Mouse (Mus musculus) limb, embryonic 10.5 days (tissue): ENCODE data around the gene Gm15091. TPM values are rescaled to one million over a fixed set of nuclear protein-coding genes. Genes with fewer than 3 reads are reported as not detected.
"Not testable (repeated sequence)": the region's sequence is repeated elsewhere in the genome, so short reads cannot be mapped to it uniquely, and the experiment has no call there.

ENCODE experiments used
- DNase-seq: peaks from one replicate; pipeline ENCODE4 v3.0.0-alpha.2; 2017; ENCODE audit warnings: low spot score
- H3K27ac ChIP-seq: fragments of 300-500 bp; sonication (generic); 2 replicates; pipeline ENCODE4 v1.5.1; 2016; ENCODE audit warnings: mild to moderate bottlenecking
- H3K27me3 ChIP-seq: fragments of 300-500 bp; sonication (generic); 2 replicates; pipeline ENCODE4 v1.6.1; 2016; ENCODE audit warnings: low read depth, mild to moderate bottlenecking; ENCODE audit not compliant: poor library complexity, severe bottlenecking
- H3K36me3 ChIP-seq: fragments of 300-500 bp; sonication (generic); 2 replicates; pipeline ENCODE4 v1.6.1; 2016; ENCODE audit warnings: mild to moderate bottlenecking, moderate library complexity
- H3K4me1 ChIP-seq: fragments of 300-500 bp; sonication (generic); 2 replicates; pipeline ENCODE4 v1.6.1; 2016
- H3K4me3 ChIP-seq: fragments of 300-500 bp; sonication (generic); 2 replicates; pipeline ENCODE4 v1.5.1; 2016; ENCODE audit warnings: mild to moderate bottlenecking, moderate library complexity
- H3K9me3 ChIP-seq: fragments of 300-500 bp; sonication (generic); replicated peaks from 2 replicates; pipeline ENCODE4 v1.6.1; 2016; ENCODE audit warnings: mild to moderate bottlenecking
- WGBS: fragments of 180-500 bp; shearing (Covaris S2); methylation state at CpG from one replicate; pipeline ENCODE4 v1.1.7; 2016; 5-methylcytosine and 5-hydroxymethylcytosine counted together
- polyA plus RNA-seq: library from polyadenylated mRNA; unstranded; fragments of >200 nt; fragmentation: Nextera tagmentation; extraction: Ambion mirVana; gene quantifications from 2 replicates; pipeline ENCODE4 v1.2.1, GENCODE M21; 2016

The Gm15091 gene
- not detected in 2 replicates for polyA plus RNA-seq

- not testable (repeated sequence) for H3K36me3 ChIP-seq, DNase-seq, H3K27ac ChIP-seq, H3K4me3 ChIP-seq, H3K9me3 ChIP-seq, H3K4me1 ChIP-seq, H3K27me3 ChIP-seq
- WGBS, result 89% methylated on average over 4 of the region's 6 CpGs
Measured at GRCm38 (mm10) chrX:149941355-149941754, at the start of gene Gm15091. Gene Gm15091, plus strand, starts transcription at chrX:149941655.

Other genes starting within 250 kb of the Gm15091 start
- gene Gm15097, start 157.2 kb upstream of the Gm15091 start, polyA plus RNA-seq, result not detected in 2 replicates